Mouse (Mus musculus) lung, postnatal 25 days (tissue): Measurements from ENCODE around the gene 2900026A02Rik.

Source experiments
- DNase-seq: peaks from one replicate; pipeline ENCODE4 v3.0.0; 2022; ENCODE audit warnings: low spot score

Gene 2900026A02Rik

GRCm38 (mm10) chr5:113212156-113212835 is 8.7 kb downstream of the 2900026A02Rik start:
- no peak for DNase-seq

- DNase-seq, result peak; percentile 56
These were observed 10.7 kb downstream of the 2900026A02Rik start for GRCm38 (mm10) chr5:113210314-113210713.

DNA sequence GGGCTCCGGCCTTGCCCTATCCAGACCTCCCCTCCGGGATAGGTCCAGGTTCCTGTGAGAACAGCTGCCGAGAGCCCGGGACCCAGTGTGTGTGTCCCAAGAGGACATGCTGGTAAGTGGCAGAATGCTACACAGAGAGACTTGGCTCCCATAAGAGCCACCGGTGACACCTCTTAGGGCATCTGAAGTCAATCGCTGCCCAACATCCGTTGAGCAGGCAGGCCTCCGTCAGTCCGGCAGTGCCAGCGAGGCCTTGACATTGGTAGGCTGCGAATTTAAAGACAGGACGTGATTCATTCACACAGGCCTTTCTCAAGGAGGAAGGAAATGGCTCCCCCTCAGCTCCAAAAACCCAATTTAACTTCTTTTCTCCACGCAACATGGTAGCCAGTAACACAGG is 11.1 kb downstream of the 2900026A02Rik start:
- peak; percentile 42 for DNase-seq

DNA sequence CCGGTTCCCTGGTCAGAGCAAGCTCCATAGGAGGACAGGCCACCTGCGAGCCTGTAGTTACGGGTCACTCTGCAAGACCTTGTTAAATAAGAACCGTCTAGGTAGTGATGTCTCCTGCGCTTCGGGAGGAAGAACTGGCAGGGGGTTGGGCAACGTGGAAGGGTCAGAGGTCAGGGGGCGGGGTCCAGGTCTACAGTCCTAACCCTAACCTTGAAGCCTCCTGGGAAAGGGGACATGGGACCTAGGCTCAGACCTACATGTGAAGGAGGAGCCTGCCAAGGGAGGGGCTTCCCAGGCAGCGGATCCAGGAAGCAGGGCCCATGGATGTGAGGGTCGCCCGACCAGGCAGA is 11.7 kb downstream of the 2900026A02Rik start:
- no peak for DNase-seq

- DNase-seq, result peak; percentile 87
These were observed 12.2 kb downstream of the 2900026A02Rik start for GRCm38 (mm10) chr5:113208622-113209400.

- peak; percentile 57 for DNase-seq
These were observed 13.0 kb downstream of the 2900026A02Rik start for GRCm38 (mm10) chr5:113208048-113208447.

- DNase-seq, result peak; percentile 47
These were observed 14.2 kb downstream of the 2900026A02Rik start for GRCm38 (mm10) chr5:113206670-113207352.

- no peak for DNase-seq
These were observed 16.8 kb downstream of the 2900026A02Rik start for GRCm38 (mm10) chr5:113204193-113204592.

- no peak for DNase-seq
These were observed 21.3 kb downstream of the 2900026A02Rik start for GRCm38 (mm10) chr5:113199772-113200134.

DNA sequence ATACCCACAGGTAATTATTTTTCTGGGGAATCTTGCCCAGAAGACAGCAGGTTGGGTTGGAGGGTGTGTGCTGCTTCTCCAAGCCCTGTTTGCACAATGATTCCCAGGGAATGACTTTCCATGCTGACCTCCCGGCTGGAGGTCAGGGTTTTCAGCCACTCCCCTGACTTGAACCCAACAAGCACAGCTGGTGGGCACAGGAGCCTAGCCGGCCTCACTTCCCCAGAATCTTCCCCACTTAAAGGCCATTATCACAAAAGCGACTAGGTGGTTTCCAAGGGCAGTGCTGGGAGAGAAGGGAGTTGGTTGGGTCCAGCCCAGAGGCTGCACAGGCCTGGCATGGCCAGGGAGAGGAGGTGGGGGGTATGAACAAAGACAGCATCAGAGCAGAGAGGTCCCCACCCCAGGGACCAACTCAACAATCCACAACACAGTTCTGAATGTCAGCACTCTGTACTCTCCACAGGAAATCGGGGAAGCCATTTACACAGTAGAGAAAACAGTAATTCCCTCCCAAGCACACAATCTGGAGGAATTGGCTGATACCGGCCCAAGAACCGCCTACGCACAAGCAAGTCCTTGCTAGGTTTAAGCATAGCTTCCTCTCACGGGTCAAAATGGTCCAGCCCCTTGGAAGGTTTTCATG is 21.8 kb downstream of the 2900026A02Rik start:
- DNase-seq, result no peak

DNA sequence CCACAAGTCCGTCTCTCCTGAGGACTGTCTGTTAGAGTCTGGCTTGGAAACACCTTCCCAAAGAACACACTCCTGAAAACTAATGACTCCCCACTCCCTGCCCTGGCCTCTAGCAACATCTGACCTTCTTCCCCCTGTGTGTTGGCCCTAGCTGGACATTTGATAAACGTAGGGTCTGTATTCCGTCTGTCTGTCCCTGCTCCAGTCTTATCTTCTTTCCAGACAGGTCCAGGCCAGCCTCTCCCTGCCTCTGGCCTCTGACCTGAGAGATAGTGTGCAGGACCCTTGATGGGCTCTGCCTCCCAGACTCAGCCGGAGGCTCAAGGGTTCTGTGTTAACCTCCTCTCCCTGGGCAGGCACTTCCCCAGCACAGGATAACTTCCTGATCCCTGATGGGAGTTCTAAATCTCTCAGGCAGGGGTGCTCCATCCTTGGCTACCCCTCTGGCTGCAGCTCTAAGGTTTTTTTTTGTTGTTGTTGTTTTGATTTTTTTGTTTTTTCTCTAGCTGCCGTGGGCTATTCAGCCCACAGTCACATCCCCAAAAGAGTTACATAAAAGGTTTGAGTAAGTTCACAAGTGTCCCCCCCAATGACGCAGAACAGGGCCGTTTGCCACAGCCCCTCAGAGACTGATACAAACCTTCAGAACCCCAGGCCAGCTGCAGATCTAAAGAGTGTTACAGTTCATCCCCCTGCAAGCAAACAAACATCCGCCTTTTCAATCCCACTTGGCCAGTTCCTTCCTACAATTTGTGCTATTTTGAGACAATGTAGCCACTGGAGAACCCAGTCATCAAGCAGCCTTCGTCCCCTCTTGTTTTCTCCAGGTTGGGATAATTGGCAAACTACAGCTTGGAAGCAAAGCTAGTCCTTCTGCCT is 23.9 kb downstream of the 2900026A02Rik start:
- no peak for DNase-seq

DNA sequence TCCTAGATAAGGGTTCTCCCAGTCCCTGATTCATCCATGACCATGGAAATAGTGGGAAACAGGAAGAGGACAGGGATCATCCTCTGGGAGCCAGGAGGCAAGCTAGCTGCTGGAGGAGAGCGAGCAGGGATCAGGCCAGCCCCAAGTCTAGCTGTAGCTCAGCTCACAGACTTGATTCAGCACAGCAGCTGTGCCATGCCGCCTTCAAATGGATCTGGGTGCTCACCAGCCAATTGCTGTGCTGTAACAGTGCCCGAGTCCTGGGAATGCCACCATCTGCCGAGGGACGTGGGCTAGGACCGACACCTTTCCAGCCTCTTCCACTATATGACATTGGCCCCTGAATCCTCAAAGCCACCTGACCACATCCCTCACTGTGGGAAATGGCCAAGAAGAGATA is 25.1 kb downstream of the 2900026A02Rik start:
- no peak for DNase-seq

DNA sequence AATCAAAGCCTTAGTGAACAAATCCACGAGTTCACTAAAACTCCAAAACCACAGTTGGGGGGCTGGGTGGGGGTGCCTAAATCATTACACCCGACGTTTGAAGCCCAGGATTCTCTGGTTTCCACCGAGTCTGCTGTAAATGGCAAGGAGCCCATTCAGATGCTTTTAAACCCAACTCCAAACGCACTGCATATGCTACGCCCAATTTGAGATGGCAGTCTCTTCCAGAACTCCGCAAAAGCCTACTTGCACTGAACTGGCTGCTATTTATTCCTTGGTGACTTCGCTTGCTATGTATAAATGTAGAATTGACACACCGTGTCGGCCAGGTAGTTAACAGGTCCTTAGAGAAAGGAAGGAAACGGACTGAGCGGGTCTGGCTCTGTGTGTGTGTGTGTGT is 25.6 kb downstream of the 2900026A02Rik start:
- no peak for DNase-seq

- no peak for DNase-seq
These were observed 27.3 kb downstream of the 2900026A02Rik start for GRCm38 (mm10) chr5:113193762-113194161.

GRCm38 (mm10) chr5:113191901-113192300 is 29.1 kb downstream of the 2900026A02Rik start:
- no peak for DNase-seq

DNA sequence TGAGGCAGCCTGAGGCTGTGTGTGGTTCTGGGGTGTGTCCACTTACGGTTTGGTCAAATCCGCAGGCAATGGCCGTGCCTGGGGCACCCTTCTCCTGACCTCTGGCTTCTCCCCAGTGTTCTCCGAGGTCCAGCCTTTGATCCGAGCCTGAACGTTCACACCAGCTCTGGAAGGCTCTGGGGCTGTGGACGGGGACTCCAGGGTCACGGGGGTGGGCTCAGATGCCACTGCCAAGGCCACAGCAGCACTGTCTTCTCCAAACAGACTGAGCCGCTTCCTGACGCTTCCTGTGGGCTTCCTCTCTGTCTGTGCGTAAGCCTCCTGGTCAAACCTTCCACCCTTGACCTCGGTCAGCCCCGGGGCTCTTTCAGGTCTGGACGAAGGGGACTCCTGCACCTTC is 30.5 kb downstream of the 2900026A02Rik start:
- DNase-seq, result no peak

GRCm38 (mm10) chr5:113181441-113181840 is 39.6 kb downstream of the 2900026A02Rik start:
- no peak for DNase-seq

DNA sequence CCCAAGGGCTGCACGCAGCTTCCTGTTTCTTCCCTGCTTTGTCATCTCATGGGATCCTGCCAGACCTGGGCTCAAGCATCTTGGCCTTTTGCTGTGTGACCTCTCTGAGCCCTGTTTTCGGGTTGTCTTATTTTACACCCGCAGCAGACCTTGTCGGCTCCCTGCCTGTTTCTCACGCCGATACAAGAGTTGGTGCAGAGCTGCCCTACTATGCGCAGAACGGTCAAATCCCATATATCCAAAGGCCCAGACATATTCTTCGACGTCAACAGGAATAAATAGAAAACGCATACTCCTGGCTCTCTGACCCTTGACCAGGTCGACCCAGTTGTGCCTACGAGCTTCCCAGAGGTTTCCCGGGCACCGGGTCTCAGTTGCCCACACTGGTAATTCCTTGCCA is 40.3 kb downstream of the 2900026A02Rik start:
- no peak for DNase-seq

DNA sequence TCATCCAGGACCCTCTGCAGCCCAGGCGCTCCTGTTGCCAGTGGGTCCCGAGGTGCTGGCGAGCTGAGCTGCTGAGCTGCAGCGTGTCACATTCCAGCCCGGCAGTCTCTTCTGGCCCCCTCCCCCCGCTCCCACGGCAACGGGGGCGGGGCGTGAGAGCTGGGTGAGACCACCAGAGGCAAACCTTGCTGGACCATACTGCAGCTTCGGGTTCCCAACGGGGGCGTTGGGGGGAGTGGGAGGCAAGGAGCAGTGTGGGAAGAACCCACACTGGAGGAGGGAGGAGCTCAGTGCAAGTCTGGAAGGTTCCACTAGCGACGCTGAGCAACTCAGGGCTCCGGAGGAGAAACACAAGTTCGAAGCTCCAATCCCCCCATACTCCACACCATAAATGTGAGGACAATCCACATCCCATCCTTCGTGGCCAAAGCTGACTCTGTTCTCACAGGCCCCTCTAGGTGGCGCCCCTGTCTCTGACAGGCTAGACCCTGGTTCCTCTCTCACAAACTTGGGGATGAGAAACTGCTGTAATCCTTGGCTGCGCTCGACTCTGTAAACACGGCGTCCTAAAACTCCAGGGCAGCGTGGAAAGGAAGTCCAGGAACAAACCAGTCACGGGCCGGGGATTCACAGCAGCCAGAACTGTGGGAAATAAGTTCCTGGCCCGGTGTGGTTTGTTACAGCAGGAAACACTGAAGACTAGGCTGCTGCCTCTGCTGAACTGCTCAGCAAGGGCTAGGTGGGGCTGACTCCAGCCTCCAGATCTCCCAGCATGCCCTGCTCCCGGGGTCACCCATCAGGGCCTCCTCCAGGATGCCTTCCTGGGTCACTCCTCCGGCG is 41.0 kb downstream of the 2900026A02Rik start:
- DNase-seq, result peak; percentile 92

DNA sequence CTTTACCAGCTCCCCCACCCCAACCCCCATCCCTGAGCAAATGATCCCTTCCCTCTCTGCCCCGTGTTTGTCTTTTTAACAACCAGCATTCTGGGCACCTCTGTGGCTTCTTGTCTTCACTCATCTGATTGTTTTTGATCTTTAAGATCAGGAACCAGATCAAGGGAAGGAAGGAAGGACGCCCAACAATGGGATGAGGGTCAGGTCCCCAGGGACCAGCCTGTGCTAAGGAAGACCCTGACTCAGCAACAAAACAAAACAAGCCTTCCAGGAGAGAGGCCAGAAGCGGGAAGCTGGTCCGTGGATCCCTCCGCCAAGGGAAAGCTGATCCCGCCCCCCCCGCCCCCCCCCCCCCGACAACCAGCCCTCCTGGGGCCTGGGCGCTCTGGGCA is 41.6 kb downstream of the 2900026A02Rik start:
- DNase-seq, result no peak

- no peak for DNase-seq
These were observed 45.1 kb downstream of the 2900026A02Rik start for GRCm38 (mm10) chr5:113175976-113176375.
